Mouse (Mus musculus) hindbrain, embryonic 13.5 days (tissue): ENCODE data around the gene Atg14. TPM values are rescaled to one million over a fixed set of nuclear protein-coding genes. Genes with fewer than 3 reads are reported as not detected.
A peak's percentile ranks its signal among the peaks of the same experiment; 100 is the strongest.
"Not testable (repeated sequence)": the region's sequence is repeated elsewhere in the genome, so short reads cannot be mapped to it uniquely, and the experiment has no call there.

Experiments
- ATAC-seq: fragments of 200-750 bp; cut with Nextera tagmentation; 2 replicates; pipeline ENCODE4 v1.8.0; 2017; ENCODE audit warnings: moderate TSS enrichment; ENCODE audit not compliant: low FRiP score
- H3K27ac ChIP-seq: fragments of 300-500 bp; sonication (generic); 2 replicates; pipeline ENCODE4 v1.5.1; 2015; ENCODE audit warnings: inconsistent platforms, mild to moderate bottlenecking, moderate library complexity
- H3K27me3 ChIP-seq: fragments of 300-500 bp; sonication (generic); 2 replicates; pipeline ENCODE4 v1.6.1; 2015; ENCODE audit warnings: mild to moderate bottlenecking, inconsistent platforms
- H3K36me3 ChIP-seq: fragments of 300-500 bp; sonication (generic); 2 replicates; pipeline ENCODE4 v1.6.1; 2015; ENCODE audit warnings: mild to moderate bottlenecking, inconsistent platforms
- H3K4me1 ChIP-seq: fragments of 300-500 bp; sonication (generic); replicated peaks from 2 replicates; pipeline ENCODE4 v1.6.1; 2015; ENCODE audit warnings: inconsistent platforms
- H3K4me2 ChIP-seq: fragments of 300-500 bp; sonication (generic); 2 replicates; pipeline ENCODE4 v1.6.1; 2015; ENCODE audit warnings: inconsistent platforms, mild to moderate bottlenecking, moderate library complexity
- H3K4me3 ChIP-seq: fragments of 300-500 bp; sonication (generic); 2 replicates; pipeline ENCODE4 v1.5.1; 2015; ENCODE audit warnings: mild to moderate bottlenecking, inconsistent platforms
- H3K9ac ChIP-seq: fragments of 300-500 bp; sonication (generic); 2 replicates; pipeline ENCODE4 v1.6.1; 2015; ENCODE audit warnings: mild to moderate bottlenecking, inconsistent platforms
- H3K9me3 ChIP-seq: fragments of 300-500 bp; sonication (generic); 2 replicates; pipeline ENCODE4 v1.6.1; 2016; ENCODE audit warnings: inconsistent platforms
- WGBS: fragments of 180-500 bp; shearing (Covaris S2); methylation state at CpG from one replicate; pipeline ENCODE4 v1.1.7; 2015; 5-methylcytosine and 5-hydroxymethylcytosine counted together
- polyA plus RNA-seq: library from polyadenylated mRNA; unstranded; fragments of >200 nt; fragmentation: Nextera tagmentation; extraction: Ambion mirVana; gene quantifications from 2 replicates; pipeline ENCODE4 v1.2.1, GENCODE M21; 2015

Gene Atg14
- 17.5 and 19.3 TPM in 2 replicates for polyA plus RNA-seq

GRCm38 (mm10) chr14:47570549-47570948, at the start of gene Atg14:
Gene Atg14 (minus strand): TSS chr14:47570649.
- not testable (repeated sequence) for H3K4me2 ChIP-seq, ATAC-seq, H3K27ac ChIP-seq, H3K4me3 ChIP-seq, H3K27me3 ChIP-seq, H3K9me3 ChIP-seq, H3K36me3 ChIP-seq, H3K9ac ChIP-seq
- WGBS, result 91% methylated on average over 11 of the region's 11 CpGs
- H3K4me1 ChIP-seq, result peaks cover 15% of the 10 kb centered on the region

GRCm38 (mm10) chr14:47618891-47619290, 48.4 kb upstream of the Atg14 start:
- WGBS, result 90% methylated on average over 5 of the region's 5 CpGs
- no peak for ATAC-seq

GRCm38 (mm10) chr14:47613254-47613653, 42.8 kb upstream of the Atg14 start:
- WGBS, result 66% methylated on average over 7 of the region's 7 CpGs
- H3K36me3 ChIP-seq, result no peaks in the 10 kb centered on the region
- no peaks in the 10 kb centered on the region for H3K4me1 ChIP-seq
- H3K4me2 ChIP-seq, result no peak overlapping the region
- H3K9me3 ChIP-seq, result no peaks in the 10 kb centered on the region
- no peak overlapping the region for H3K4me3 ChIP-seq
- no peak for ATAC-seq
- H3K27ac ChIP-seq, result no peak overlapping the region
- H3K27me3 ChIP-seq, result no peaks in the 10 kb centered on the region
- no peak overlapping the region for H3K9ac ChIP-seq

More at GRCm38 (mm10) chr14:47618891-47619290, 48.4 kb upstream of the Atg14 start:
- Histone ChIP-seq H3K4me2 (no peak overlapping the region), H3K9me3 (no peaks in the 10 kb centered on the region), H3K4me3 (no peak overlapping the region), H3K4me1 (no peaks in the 10 kb centered on the region), H3K9ac (no peak overlapping the region), H3K36me3 (no peaks in the 10 kb centered on the region), H3K27ac (no peak overlapping the region), H3K27me3 (no peaks in the 10 kb centered on the region)

- Histone ChIP-seq H3K4me1 (peaks cover 4% of the 10 kb centered on the region; the same call in 1 of the 2 replicates), H3K4me3 (peak overlapping the region; percentile 14; the same call in 1 of the 2 replicates), H3K36me3 (no peaks in the 10 kb centered on the region), H3K4me2 (peak overlapping the region; percentile 41), H3K27ac (peak overlapping the region; percentile 55; the same call in 1 of the 2 replicates), H3K27me3 (no peaks in the 10 kb centered on the region), H3K9me3 (no peaks in the 10 kb centered on the region), H3K9ac (peak overlapping the region; percentile 53; the same call in 1 of the 2 replicates)
- WGBS, result 38% methylated on average over 11 of the region's 11 CpGs
- peak; percentile 75; the same call in 1 of the 2 replicates for ATAC-seq
These were observed 27.5 kb upstream of the Atg14 start for GRCm38 (mm10) chr14:47597942-47598388.

GRCm38 (mm10) chr14:47594426-47595103, 24.1 kb upstream of the Atg14 start:
- H3K36me3 ChIP-seq, result no peaks in the 10 kb centered on the region
- no peak overlapping the region for H3K9ac ChIP-seq
- H3K9me3 ChIP-seq, result no peaks in the 10 kb centered on the region
- H3K27me3 ChIP-seq, result no peaks in the 10 kb centered on the region
- 66% methylated on average over 7 of the region's 7 CpGs for WGBS
- H3K4me2 ChIP-seq, result no peak overlapping the region
- no peak overlapping the region for H3K27ac ChIP-seq
- peaks cover 4% of the 10 kb centered on the region; the same call in 1 of the 2 replicates for H3K4me1 ChIP-seq
- ATAC-seq, result no peak
- no peak overlapping the region for H3K4me3 ChIP-seq

GRCm38 (mm10) chr14:47590391-47590975, 20.0 kb upstream of the Atg14 start:
- Histone ChIP-seq H3K27ac (no peak overlapping the region), H3K36me3 (no peaks in the 10 kb centered on the region), H3K27me3 (no peaks in the 10 kb centered on the region), H3K9me3 (no peaks in the 10 kb centered on the region), H3K4me2 (no peak overlapping the region), H3K9ac (no peak overlapping the region), H3K4me3 (no peak overlapping the region), H3K4me1 (no peaks in the 10 kb centered on the region)
- 69% methylated on average over 10 of the region's 10 CpGs for WGBS
- no peak for ATAC-seq

- 84% methylated on average over 1 of the region's 1 CpGs for WGBS
- H3K9me3 ChIP-seq, result no peaks in the 10 kb centered on the region
- H3K4me2 ChIP-seq, result no peak overlapping the region
- H3K4me1 ChIP-seq, result no peaks in the 10 kb centered on the region
- H3K36me3 ChIP-seq, result no peaks in the 10 kb centered on the region
- H3K27me3 ChIP-seq, result no peaks in the 10 kb centered on the region
- no peak overlapping the region for H3K27ac ChIP-seq
- H3K9ac ChIP-seq, result no peak overlapping the region
- no peak overlapping the region for H3K4me3 ChIP-seq
- ATAC-seq, result no peak
These were observed 19.0 kb upstream of the Atg14 start for GRCm38 (mm10) chr14:47589444-47589843.

- Histone ChIP-seq H3K27me3 (no peaks in the 10 kb centered on the region), H3K36me3 (no peaks in the 10 kb centered on the region), H3K4me1 (no peaks in the 10 kb centered on the region), H3K9me3 (no peaks in the 10 kb centered on the region), H3K4me3 (no peak overlapping the region), H3K9ac (no peak overlapping the region), H3K4me2 (no peak overlapping the region), H3K27ac (no peak overlapping the region)
- no peak for ATAC-seq
These were observed 13.9 kb upstream of the Atg14 start for GRCm38 (mm10) chr14:47584346-47584745.

GRCm38 (mm10) chr14:47581681-47582080, 11.2 kb upstream of the Atg14 start:
- no peak for ATAC-seq
- Histone ChIP-seq H3K4me3 (no peak overlapping the region), H3K36me3 (no peaks in the 10 kb centered on the region), H3K9ac (no peak overlapping the region), H3K4me1 (no peaks in the 10 kb centered on the region), H3K27me3 (no peaks in the 10 kb centered on the region), H3K4me2 (no peak overlapping the region), H3K9me3 (no peaks in the 10 kb centered on the region), H3K27ac (no peak overlapping the region)
- WGBS, result 78% methylated on average over 2 of the region's 2 CpGs

GRCm38 (mm10) chr14:47581280-47581679, 10.8 kb upstream of the Atg14 start:
- Histone ChIP-seq H3K36me3 (no peaks in the 10 kb centered on the region), H3K9me3 (no peaks in the 10 kb centered on the region), H3K27ac (no peak overlapping the region), H3K9ac (no peak overlapping the region), H3K4me1 (no peaks in the 10 kb centered on the region), H3K27me3 (no peaks in the 10 kb centered on the region), H3K4me2 (no peak overlapping the region), H3K4me3 (no peak overlapping the region)
- ATAC-seq, result no peak
- WGBS, result 68% methylated on average over 1 of the region's 1 CpGs

- Histone ChIP-seq H3K27ac (no peak overlapping the region), H3K27me3 (no peaks in the 10 kb centered on the region), H3K4me2 (no peak overlapping the region), H3K36me3 (no peaks in the 10 kb centered on the region), H3K9me3 (no peaks in the 10 kb centered on the region), H3K9ac (no peak overlapping the region), H3K4me3 (no peak overlapping the region), H3K4me1 (no peaks in the 10 kb centered on the region)
- no peak for ATAC-seq
- WGBS, result 82% methylated on average over 2 of the region's 2 CpGs
These were observed 7.6 kb upstream of the Atg14 start for GRCm38 (mm10) chr14:47578086-47578485.

GRCm38 (mm10) chr14:47576687-47577086, 6.2 kb upstream of the Atg14 start:
- H3K36me3 ChIP-seq, result no peaks in the 10 kb centered on the region
- H3K9me3 ChIP-seq, result no peaks in the 10 kb centered on the region
- no peak overlapping the region for H3K4me2 ChIP-seq
- no peak overlapping the region for H3K9ac ChIP-seq
- ATAC-seq, result no peak
- WGBS, result 74% methylated on average over 4 of the region's 4 CpGs
- no peak overlapping the region for H3K4me3 ChIP-seq
- H3K27me3 ChIP-seq, result no peaks in the 10 kb centered on the region
- no peak overlapping the region for H3K27ac ChIP-seq
- no peaks in the 10 kb centered on the region for H3K4me1 ChIP-seq

- WGBS, result 72% methylated on average over 11 of the region's 11 CpGs
- H3K4me2 ChIP-seq, result no peak overlapping the region
- no peaks in the 10 kb centered on the region for H3K9me3 ChIP-seq
- ATAC-seq, result no peak
- H3K4me3 ChIP-seq, result no peak overlapping the region
- H3K27ac ChIP-seq, result no peak overlapping the region
- no peaks in the 10 kb centered on the region for H3K27me3 ChIP-seq
- no peaks in the 10 kb centered on the region for H3K36me3 ChIP-seq
- no peaks in the 10 kb centered on the region for H3K4me1 ChIP-seq
- no peak overlapping the region for H3K9ac ChIP-seq
These were observed 4.3 kb upstream of the Atg14 start for GRCm38 (mm10) chr14:47574721-47575120.
